Mouse (Mus musculus): Measurements from ENCODE around the gene Cstf3. TPM values are rescaled to one million over a fixed set of nuclear protein-coding genes. Genes with fewer than 3 reads are reported as not detected.

Cstf3 gene
- polyA plus RNA-seq, 1 experiment from 2014 or later, result 62.9 TPM

DNA sequence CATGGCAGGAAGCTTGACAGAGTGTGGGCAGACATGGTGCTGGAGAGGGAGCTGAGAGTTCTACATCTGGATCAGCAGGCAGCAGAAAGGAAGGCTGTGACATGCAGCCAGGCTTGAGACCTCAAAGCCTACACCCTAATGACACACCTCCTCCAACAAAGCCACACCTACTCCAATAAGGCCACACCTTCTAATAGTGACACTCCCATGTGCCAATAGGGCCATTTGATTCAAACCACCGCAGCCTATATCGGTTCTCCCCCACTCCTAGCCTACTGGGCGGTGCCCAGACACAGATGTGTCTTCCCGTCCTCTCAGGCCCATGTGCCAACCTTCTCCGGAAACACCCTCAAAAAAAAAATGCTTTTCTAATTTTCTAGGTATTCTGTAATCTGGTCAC, 12.3 kb upstream of the Cstf3 start:
- H3K9ac ChIP-seq (replicated peaks; ENCODE audit: low read length), result no peak overlapping the region
- H3K27ac ChIP-seq (ENCODE audit: low read length), result no peak overlapping the region
- H3K4me3 ChIP-seq (ENCODE audit: low read length), result no peak overlapping the region
- no peak overlapping the region for H3K4me2 ChIP-seq (replicated peaks; ENCODE audit: low read depth, low read length)
- no peaks in the 10 kb centered on the region for H3K36me3 ChIP-seq (ENCODE audit: insufficient read depth, low read length)
- H3K4me1 ChIP-seq (ENCODE audit: insufficient read depth, low read length), result 0 out of 2 replicates have a peak, but pooled peaks cover 3% of the 10 kb centered on the region
- WGBS, result 73% methylated on average over 5 of the region's 5 CpGs
- no peak for ATAC-seq (ENCODE audit: low FRiP score, low TSS enrichment)
- no peaks in the 10 kb centered on the region for H3K27me3 ChIP-seq (ENCODE audit: insufficient read depth, low read length)
- no peaks in the 10 kb centered on the region for H3K9me3 ChIP-seq (ENCODE audit: low read length)

DNA sequence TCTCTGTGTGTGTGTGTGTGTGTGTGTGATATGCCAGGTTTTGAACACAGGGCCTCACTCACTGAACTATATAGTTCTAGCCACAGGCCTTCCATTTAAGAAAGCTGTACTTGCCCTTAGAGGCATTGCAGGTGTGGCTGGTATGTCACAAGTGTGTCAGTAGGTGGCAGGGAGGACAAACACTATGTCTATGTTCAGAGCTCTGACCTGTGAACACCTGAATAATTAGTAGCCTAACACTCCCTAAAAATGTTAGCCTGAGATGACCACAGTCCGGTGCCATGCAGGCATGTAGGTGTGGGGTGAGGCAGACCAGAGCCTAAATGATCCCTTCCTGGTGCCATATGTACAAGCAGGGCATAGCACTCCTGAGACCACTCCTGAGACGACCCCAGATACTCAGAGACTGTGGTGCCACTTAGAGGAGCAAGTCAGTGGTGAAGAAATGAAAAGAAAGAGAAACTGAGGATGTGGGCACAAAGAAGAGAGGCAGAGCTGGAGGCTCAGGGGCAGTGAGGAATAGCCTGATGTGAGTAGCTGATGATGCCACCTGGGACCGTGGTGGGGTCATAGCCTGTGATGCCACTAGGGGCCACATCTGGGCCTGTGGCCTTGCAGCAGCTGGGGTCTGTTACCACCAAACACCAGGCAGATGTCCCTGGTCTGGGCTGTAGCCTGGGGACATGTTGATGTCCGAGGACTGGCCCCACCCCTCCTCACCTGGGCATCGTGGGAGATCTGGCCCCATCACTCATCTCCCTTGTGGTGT, 11.3 kb upstream of the Cstf3 start:
- 0 out of 2 replicates have a peak, but pooled peaks cover 3% of the 10 kb centered on the region for H3K4me1 ChIP-seq (ENCODE audit: insufficient read depth, low read length)
- H3K4me3 ChIP-seq (ENCODE audit: low read length), result no peak overlapping the region
- ATAC-seq (ENCODE audit: low FRiP score, low TSS enrichment), result peak; percentile 31; the same call in 1 of the 2 replicates
- no peak overlapping the region for H3K27ac ChIP-seq (ENCODE audit: low read length)
- no peak overlapping the region for H3K4me2 ChIP-seq (replicated peaks; ENCODE audit: low read depth, low read length)
- no peaks in the 10 kb centered on the region for H3K36me3 ChIP-seq (ENCODE audit: insufficient read depth, low read length)
- H3K27me3 ChIP-seq (ENCODE audit: insufficient read depth, low read length), result no peaks in the 10 kb centered on the region
- no peaks in the 10 kb centered on the region for H3K9me3 ChIP-seq (ENCODE audit: low read length)
- 73% methylated on average over 5 of the region's 5 CpGs for WGBS
- H3K9ac ChIP-seq (replicated peaks; ENCODE audit: low read length), result no peak overlapping the region

DNA sequence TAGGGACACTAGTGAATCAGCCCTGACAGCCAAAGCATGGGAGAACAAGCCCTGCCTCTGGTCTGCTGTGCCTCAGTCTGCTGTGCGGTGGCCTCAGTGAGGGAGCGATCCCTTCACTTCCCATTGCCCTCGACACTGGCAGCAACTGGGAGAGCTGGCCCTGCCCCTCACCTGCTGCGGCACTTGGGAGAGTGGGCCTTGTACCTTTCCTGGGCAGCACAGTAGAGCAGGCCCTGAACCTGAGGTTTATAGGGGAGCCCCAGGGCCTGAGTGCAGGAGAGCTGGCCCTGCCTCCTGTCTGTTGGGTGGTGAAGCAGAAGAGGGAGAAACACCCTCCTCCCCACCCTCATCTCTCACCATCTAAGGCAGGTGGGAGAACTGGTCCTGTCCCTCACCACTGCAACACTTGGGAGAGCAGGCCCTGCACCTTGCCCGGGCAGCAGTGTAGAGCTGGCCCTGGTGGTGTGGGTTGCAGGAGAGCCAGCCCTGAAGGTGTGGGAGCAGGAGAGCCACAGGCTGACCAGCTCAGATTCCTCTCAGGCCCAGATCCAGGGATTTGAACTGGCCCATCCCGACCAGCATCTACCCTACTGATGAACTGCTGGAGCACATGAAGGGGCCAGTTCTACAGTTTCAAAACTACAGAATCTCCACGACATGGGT, 10.4 kb upstream of the Cstf3 start:
- Histone ChIP-seq H3K27ac (ENCODE audit: low read length) (no peak overlapping the region), H3K4me2 (replicated peaks; ENCODE audit: low read depth, low read length) (no peak overlapping the region), H3K9ac (replicated peaks; ENCODE audit: low read length) (no peak overlapping the region; the same call in 1 of the 2 replicates), H3K9me3 (ENCODE audit: low read length) (no peaks in the 10 kb centered on the region), H3K36me3 (ENCODE audit: insufficient read depth, low read length) (no peaks in the 10 kb centered on the region), H3K27me3 (ENCODE audit: insufficient read depth, low read length) (no peaks in the 10 kb centered on the region), H3K4me1 (ENCODE audit: insufficient read depth, low read length) (0 out of 2 replicates have a peak, but pooled peaks cover 3% of the 10 kb centered on the region), H3K4me3 (ENCODE audit: low read length) (no peak overlapping the region)
- WGBS, result 83% methylated on average over 7 of the region's 7 CpGs
- ATAC-seq (ENCODE audit: low FRiP score, low TSS enrichment), result peak; percentile 46; the same call in 1 of the 2 replicates

DNA sequence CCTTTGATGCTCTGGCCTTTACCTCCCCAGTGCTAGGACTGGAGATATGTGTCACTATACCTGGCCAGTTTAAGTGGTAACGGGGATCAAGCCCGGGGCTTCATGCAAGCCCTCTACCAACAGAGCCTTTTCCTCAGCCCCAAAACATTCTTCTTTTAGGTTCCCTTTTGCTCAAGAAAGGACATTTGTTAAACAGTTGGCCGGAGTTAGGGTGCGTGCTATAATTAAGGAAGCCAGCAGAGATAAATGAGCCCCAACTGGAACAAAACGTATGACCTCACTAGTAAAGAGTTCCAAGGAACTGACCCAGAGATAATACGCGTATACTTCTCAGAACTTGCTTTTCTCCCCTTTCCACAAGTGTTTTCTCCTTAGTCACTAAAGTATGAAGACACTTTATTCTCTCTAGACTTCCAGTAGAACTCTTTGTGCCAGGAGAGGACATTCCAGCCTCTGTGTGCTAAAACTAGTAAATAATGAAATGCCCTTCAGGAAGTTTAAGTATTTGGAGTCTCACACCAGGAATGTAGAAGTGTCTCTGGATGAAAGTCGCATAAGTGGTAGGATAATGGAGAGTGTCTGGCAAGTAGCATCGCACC, 8.9 kb upstream of the Cstf3 start:
- Histone ChIP-seq H3K9ac (replicated peaks; ENCODE audit: low read length) (no peak overlapping the region), H3K4me1 (ENCODE audit: insufficient read depth, low read length) (0 out of 2 replicates have a peak, but pooled peaks cover 3% of the 10 kb centered on the region), H3K27me3 (ENCODE audit: insufficient read depth, low read length) (no peaks in the 10 kb centered on the region), H3K9me3 (ENCODE audit: low read length) (no peaks in the 10 kb centered on the region), H3K4me2 (replicated peaks; ENCODE audit: low read depth, low read length) (no peak overlapping the region), H3K4me3 (ENCODE audit: low read length) (no peak overlapping the region), H3K36me3 (ENCODE audit: insufficient read depth, low read length) (no peaks in the 10 kb centered on the region), H3K27ac (ENCODE audit: low read length) (no peak overlapping the region)
- ATAC-seq (ENCODE audit: low FRiP score, low TSS enrichment), result no peak
- 68% methylated on average over 9 of the region's 9 CpGs for WGBS

DNA sequence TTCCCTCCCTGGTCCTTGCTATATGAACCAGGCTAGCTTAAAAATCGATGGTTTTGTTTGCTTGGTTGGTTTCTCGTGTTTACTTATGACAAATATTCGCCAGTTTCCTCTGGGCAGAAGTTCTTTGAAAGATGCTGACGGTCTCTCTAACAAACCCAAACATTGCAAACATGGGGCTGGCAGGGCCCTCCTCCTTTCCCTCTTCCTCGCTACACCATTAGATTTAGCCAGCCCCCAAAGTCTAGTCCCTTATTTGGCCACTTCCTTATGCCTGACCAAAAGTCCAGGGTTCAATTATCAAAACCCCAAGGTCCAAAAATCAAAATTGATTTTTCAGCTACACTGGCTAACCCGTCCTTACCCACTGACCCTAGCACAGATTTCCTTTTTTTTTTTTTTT, 7.3 kb upstream of the Cstf3 start:
- H3K36me3 ChIP-seq (ENCODE audit: insufficient read depth, low read length), result no peaks in the 10 kb centered on the region
- WGBS, result 77% methylated on average over 6 of the region's 6 CpGs
- no peaks in the 10 kb centered on the region for H3K9me3 ChIP-seq (ENCODE audit: low read length)
- H3K9ac ChIP-seq (replicated peaks; ENCODE audit: low read length), result no peak overlapping the region
- H3K27ac ChIP-seq (ENCODE audit: low read length), result no peak overlapping the region
- H3K4me2 ChIP-seq (replicated peaks; ENCODE audit: low read depth, low read length), result no peak overlapping the region
- H3K4me1 ChIP-seq (ENCODE audit: insufficient read depth, low read length), result 0 out of 2 replicates have a peak, but pooled peaks cover 3% of the 10 kb centered on the region
- H3K27me3 ChIP-seq (ENCODE audit: insufficient read depth, low read length), result no peaks in the 10 kb centered on the region
- no peak for ATAC-seq (ENCODE audit: low FRiP score, low TSS enrichment)
- no peak overlapping the region for H3K4me3 ChIP-seq (ENCODE audit: low read length)

DNA sequence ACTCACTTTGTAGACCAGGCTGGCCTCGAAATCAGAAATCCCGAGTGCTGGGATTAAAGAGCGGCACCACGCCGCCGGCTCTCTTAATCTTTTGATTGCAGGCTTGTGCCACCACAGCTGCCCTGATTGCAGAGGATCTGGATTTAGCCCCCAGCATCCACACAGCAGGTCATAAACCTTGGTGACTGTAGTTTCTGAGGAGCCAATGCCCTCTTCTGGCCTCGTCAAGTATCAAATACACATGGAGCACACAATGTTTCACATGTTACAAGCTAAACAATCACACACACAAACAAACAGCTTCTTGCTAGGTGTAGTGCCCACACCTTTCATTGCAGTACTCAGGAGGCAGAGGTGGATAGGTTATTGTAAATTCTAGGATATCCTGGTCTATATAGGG, 6.1 kb upstream of the Cstf3 start:
- H3K9ac ChIP-seq (replicated peaks; ENCODE audit: low read length), result no peak overlapping the region
- no peaks in the 10 kb centered on the region for H3K36me3 ChIP-seq (ENCODE audit: insufficient read depth, low read length)
- no peak for ATAC-seq (ENCODE audit: low FRiP score, low TSS enrichment)
- H3K4me2 ChIP-seq (replicated peaks; ENCODE audit: low read depth, low read length), result no peak overlapping the region
- H3K27me3 ChIP-seq (ENCODE audit: insufficient read depth, low read length), result no peaks in the 10 kb centered on the region
- H3K27ac ChIP-seq (ENCODE audit: low read length), result no peak overlapping the region
- no peak overlapping the region for H3K4me3 ChIP-seq (ENCODE audit: low read length)
- WGBS, result 80% methylated on average over 7 of the region's 7 CpGs
- no peaks in the 10 kb centered on the region for H3K9me3 ChIP-seq (ENCODE audit: low read length)
- peaks cover 4% of the 10 kb centered on the region; the same call in 1 of the 2 replicates for H3K4me1 ChIP-seq (ENCODE audit: insufficient read depth, low read length)

DNA sequence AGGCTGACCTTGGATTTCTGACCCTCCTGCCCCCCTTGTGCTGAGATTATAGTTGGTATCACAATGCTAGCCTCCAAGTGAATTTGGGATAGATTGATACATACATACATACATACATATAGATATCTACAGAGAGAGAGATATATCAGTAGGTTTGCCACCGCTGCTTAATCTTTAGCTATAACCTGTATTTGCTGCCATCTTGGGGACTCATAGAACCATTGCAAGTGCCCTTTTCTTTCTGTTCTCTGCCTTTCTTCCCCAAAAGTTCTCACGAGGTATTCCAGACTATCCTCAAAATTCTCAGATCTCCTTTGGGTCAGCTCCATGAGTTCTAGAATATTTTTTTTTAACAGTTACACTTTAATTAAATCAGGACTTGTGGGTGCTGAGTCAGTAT, 4.7 kb upstream of the Cstf3 start:
- no peak for ATAC-seq (ENCODE audit: low FRiP score, low TSS enrichment)
- H3K9me3 ChIP-seq (ENCODE audit: low read length), result no peaks in the 10 kb centered on the region
- peaks cover 8% of the 10 kb centered on the region; the same call in 1 of the 2 replicates for H3K4me1 ChIP-seq (ENCODE audit: insufficient read depth, low read length)
- H3K27me3 ChIP-seq (ENCODE audit: insufficient read depth, low read length), result no peaks in the 10 kb centered on the region
- no peak overlapping the region for H3K4me3 ChIP-seq (ENCODE audit: low read length)
- no peak overlapping the region for H3K27ac ChIP-seq (ENCODE audit: low read length)
- WGBS, result 47% methylated on average over 2 of the region's 2 CpGs
- H3K4me2 ChIP-seq (replicated peaks; ENCODE audit: low read depth, low read length), result no peak overlapping the region
- H3K9ac ChIP-seq (replicated peaks; ENCODE audit: low read length), result no peak overlapping the region
- H3K36me3 ChIP-seq (ENCODE audit: insufficient read depth, low read length), result no peaks in the 10 kb centered on the region

DNA sequence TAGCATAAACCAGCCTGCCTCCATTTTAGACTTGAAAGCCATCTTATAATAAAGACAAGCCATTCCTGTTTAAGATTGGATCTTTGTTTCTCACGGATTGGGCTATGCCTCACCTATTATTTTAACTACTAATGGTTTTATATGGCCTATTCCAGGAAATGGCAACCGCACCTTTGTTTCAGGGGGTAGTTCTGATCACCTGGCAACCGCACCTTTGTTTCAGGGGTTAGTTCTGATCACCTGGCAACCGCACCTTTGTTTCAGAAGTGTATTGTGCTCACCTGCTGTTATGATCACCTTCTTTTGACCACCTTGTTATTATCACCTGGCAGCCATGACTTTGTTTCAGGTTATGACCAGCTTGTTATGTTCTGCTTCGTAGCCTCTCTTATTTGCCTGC, 1.8 kb upstream of the Cstf3 start:
- WGBS, result 96% methylated on average over 5 of the region's 5 CpGs
- no peak for ATAC-seq (ENCODE audit: low FRiP score, low TSS enrichment)
- Histone ChIP-seq H3K9ac (replicated peaks; ENCODE audit: low read length) (no peak overlapping the region), H3K9me3 (ENCODE audit: low read length) (no peaks in the 10 kb centered on the region), H3K27ac (ENCODE audit: low read length) (no peak overlapping the region), H3K4me3 (ENCODE audit: low read length) (no peak overlapping the region), H3K4me2 (replicated peaks; ENCODE audit: low read depth, low read length) (no peak overlapping the region), H3K36me3 (ENCODE audit: insufficient read depth, low read length) (no peaks in the 10 kb centered on the region), H3K4me1 (ENCODE audit: insufficient read depth, low read length) (peaks cover 14% of the 10 kb centered on the region), H3K27me3 (ENCODE audit: insufficient read depth, low read length) (no peaks in the 10 kb centered on the region)

DNA sequence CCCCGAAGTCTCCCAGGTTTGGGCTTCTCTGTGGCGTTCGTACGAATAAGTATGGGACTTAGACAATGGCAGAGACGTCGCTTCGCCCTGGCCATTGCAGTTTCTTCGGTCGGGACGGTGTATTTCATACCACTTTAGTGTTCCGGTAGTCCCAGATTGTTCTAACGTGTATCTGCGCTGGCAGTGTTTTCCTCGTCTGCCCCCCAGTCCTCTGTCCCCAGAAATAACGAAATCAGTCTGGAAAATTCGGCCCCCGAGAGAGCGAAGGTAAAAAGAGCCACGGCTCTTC, 450 bp downstream of the Cstf3 start:
- H3K27ac ChIP-seq (ENCODE audit: low read length), result peak overlapping the region; percentile 91
- peak overlapping the region; percentile 74 for H3K4me2 ChIP-seq (replicated peaks; ENCODE audit: low read depth, low read length)
- H3K27me3 ChIP-seq (ENCODE audit: insufficient read depth, low read length), result no peaks in the 10 kb centered on the region
- no peak; the same call in 1 of the 2 replicates for ATAC-seq (ENCODE audit: low FRiP score, low TSS enrichment)
- H3K36me3 ChIP-seq (ENCODE audit: insufficient read depth, low read length), result no peaks in the 10 kb centered on the region
- H3K4me1 ChIP-seq (ENCODE audit: insufficient read depth, low read length), result peaks cover 14% of the 10 kb centered on the region
- H3K9ac ChIP-seq (replicated peaks; ENCODE audit: low read length), result peak overlapping the region; percentile 94
- peak overlapping the region; percentile 84 for H3K4me3 ChIP-seq (ENCODE audit: low read length)
- no peaks in the 10 kb centered on the region for H3K9me3 ChIP-seq (ENCODE audit: low read length)
- under 1% methylated on average over 19 of the region's 19 CpGs for WGBS

DNA sequence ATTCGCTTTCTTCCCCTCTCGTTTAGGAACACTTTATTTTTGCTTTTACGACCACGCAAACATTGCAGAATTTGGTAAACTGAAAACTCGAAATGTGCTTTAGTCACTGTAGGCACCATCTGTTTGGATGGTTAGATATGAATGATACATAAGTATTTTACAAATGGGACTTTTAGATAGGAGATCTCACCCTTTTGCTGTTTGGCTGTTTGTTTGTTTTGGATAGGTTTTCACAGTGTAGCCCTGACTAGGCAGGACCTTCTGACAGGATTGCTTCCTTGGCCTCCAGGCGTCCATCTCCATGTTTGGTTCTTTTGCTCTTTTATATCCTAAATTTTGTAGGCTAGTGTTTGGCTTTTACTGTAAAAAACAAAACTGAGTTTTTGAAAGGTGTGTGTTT, 818 bp downstream of the Cstf3 start:
- no peak for ATAC-seq (ENCODE audit: low FRiP score, low TSS enrichment)
- Histone ChIP-seq H3K36me3 (ENCODE audit: insufficient read depth, low read length) (no peaks in the 10 kb centered on the region), H3K4me2 (replicated peaks; ENCODE audit: low read depth, low read length) (peak overlapping the region; percentile 74), H3K4me3 (ENCODE audit: low read length) (peak overlapping the region; percentile 84), H3K27me3 (ENCODE audit: insufficient read depth, low read length) (no peaks in the 10 kb centered on the region), H3K4me1 (ENCODE audit: insufficient read depth, low read length) (peaks cover 14% of the 10 kb centered on the region), H3K9me3 (ENCODE audit: low read length) (no peaks in the 10 kb centered on the region), H3K9ac (replicated peaks; ENCODE audit: low read length) (peak overlapping the region; percentile 94), H3K27ac (ENCODE audit: low read length) (peak overlapping the region; percentile 91)
- 0% methylated on average over 6 of the region's 6 CpGs for WGBS
